In the genomic region with DNA sequence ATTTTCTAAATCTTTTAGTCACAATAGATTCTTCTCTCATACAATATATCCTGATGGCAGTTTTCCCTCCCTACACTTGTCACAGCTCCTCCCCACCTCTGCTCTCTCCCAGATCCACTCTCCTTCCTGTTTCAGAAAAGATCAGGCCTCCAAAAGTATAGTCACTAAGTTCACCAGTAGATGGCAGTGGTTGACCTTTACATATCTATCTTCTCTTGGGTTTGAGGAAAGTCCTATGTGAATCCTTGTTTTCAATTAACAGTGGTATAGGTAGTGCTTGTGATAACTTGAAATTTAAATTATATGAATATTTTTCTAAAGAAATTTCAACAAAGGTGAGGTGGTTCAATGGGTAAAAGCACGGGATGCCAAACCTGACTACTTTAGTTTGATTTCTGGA, we compare ENCODE assay signal across 8 mouse cellular contexts. TPM values are rescaled to one million over a fixed set of nuclear protein-coding genes. Genes with fewer than 3 reads are reported as not detected.
DNase-seq lines count a peak whose midpoint lies in the region; ATAC-seq lines count a peak whose summit lies in the region.

No protein-coding gene starts in this region.

- H3K9ac ChIP-seq in midbrain, embryonic 11.5 days (ENCODE audit: low read length): no peak overlapping the region
- no peak overlapping the region for H3K9ac ChIP-seq in midbrain, embryonic 16.5 days (ENCODE audit: low read depth, low read length)
- H3K9ac ChIP-seq in forebrain, embryonic 13.5 days: no peak overlapping the region

- H3K4me3 ChIP-seq in midbrain, embryonic 11.5 days (ENCODE audit: low read depth, low read length): no peak overlapping the region
- no peak overlapping the region for H3K4me3 ChIP-seq in midbrain, embryonic 16.5 days (ENCODE audit: low read depth, low read length)
- H3K4me3 ChIP-seq in forebrain, embryonic 13.5 days: no peak overlapping the region

- peak; percentile 16 to 34 for DNase-seq in cerebellum, postnatal 14 days
- DNase-seq in cerebellum, adult 9-11 months: no peak
- DNase-seq in midbrain, embryonic 11.5 days (ENCODE audit: low spot score, missing footprints): no peak
- peak; percentile 35 for DNase-seq in lung, postnatal 36 days
- DNase-seq in urinary bladder, postnatal 14 days (ENCODE audit: low spot score): no peak

- H3K4me2 ChIP-seq in midbrain, embryonic 11.5 days: no peak overlapping the region
- H3K4me2 ChIP-seq in midbrain, embryonic 16.5 days (ENCODE audit: low read length): no peak overlapping the region
- no peak overlapping the region for H3K4me2 ChIP-seq in forebrain, embryonic 13.5 days

- no peaks in the 10 kb centered on the region for H3K36me3 ChIP-seq in midbrain, embryonic 11.5 days (ENCODE audit: control insufficient read depth, insufficient read depth, low read length)
- H3K36me3 ChIP-seq in midbrain, embryonic 16.5 days (ENCODE audit: control insufficient read depth, insufficient read depth, low read length): no peaks in the 10 kb centered on the region
- H3K36me3 ChIP-seq in forebrain, embryonic 13.5 days (ENCODE audit: poor library complexity, severe bottlenecking): no peaks in the 10 kb centered on the region

- peak; percentile 77 for ATAC-seq in midbrain, embryonic 11.5 days (ENCODE audit: low FRiP score)
- ATAC-seq in midbrain, embryonic 16.5 days: no peak; the same call in 1 of the 2 replicates
- ATAC-seq in forebrain, embryonic 13.5 days: peak; percentile 75; the same call in 1 of the 2 replicates
- no peak for ATAC-seq in inflammation-experienced regulatory T-cells, adult 6 months

- WGBS in midbrain, embryonic 11.5 days: 53% methylated on average over 1 of the region's 1 CpGs
- 81% methylated on average over 1 of the region's 1 CpGs for WGBS in midbrain, embryonic 16.5 days
- 91% methylated on average over 1 of the region's 1 CpGs for WGBS in forebrain, embryonic 13.5 days

- H3K27ac ChIP-seq in midbrain, embryonic 11.5 days (ENCODE audit: low read depth, low read length): no peak overlapping the region
- no peak overlapping the region for H3K27ac ChIP-seq in midbrain, embryonic 16.5 days (ENCODE audit: low read length)
- no peak overlapping the region for H3K27ac ChIP-seq in forebrain, embryonic 13.5 days

- no peaks in the 10 kb centered on the region for H3K9me3 ChIP-seq in midbrain, embryonic 11.5 days (ENCODE audit: control insufficient read depth, low read length)
- no peaks in the 10 kb centered on the region for H3K9me3 ChIP-seq in midbrain, embryonic 16.5 days (replicated peaks; ENCODE audit: control insufficient read depth, low read length, poor library complexity, severe bottlenecking)
- no peaks in the 10 kb centered on the region for H3K9me3 ChIP-seq in forebrain, embryonic 13.5 days (replicated peaks)

- no peaks in the 10 kb centered on the region for H3K27me3 ChIP-seq in midbrain, embryonic 11.5 days (ENCODE audit: control insufficient read depth, insufficient read depth, low read length)
- no peaks in the 10 kb centered on the region for H3K27me3 ChIP-seq in midbrain, embryonic 16.5 days (ENCODE audit: control insufficient read depth, insufficient read depth, low read depth, low read length)
- no peaks in the 10 kb centered on the region for H3K27me3 ChIP-seq in forebrain, embryonic 13.5 days

- H3K4me1 ChIP-seq in midbrain, embryonic 11.5 days (ENCODE audit: control insufficient read depth, insufficient read depth, low read length): no peaks in the 10 kb centered on the region
- no peaks in the 10 kb centered on the region for H3K4me1 ChIP-seq in midbrain, embryonic 16.5 days (ENCODE audit: control insufficient read depth, insufficient read depth, low read length)
- no peaks in the 10 kb centered on the region for H3K4me1 ChIP-seq in forebrain, embryonic 13.5 days

RNA-seq across cellular contexts. Expression of a gene that starts 29.7 kb away (rescaled TPM):
- polyA plus RNA-seq in midbrain, embryonic 11.5 days (2014; fragmentation: Nextera tagmentation; extraction: Ambion mirVana): not detected in 2 replicates
- not detected in 2 replicates for polyA plus RNA-seq in midbrain, embryonic 16.5 days (2015; fragmentation: Nextera tagmentation; extraction: Ambion mirVana)
- polyA plus RNA-seq in forebrain, embryonic 13.5 days (2015; fragmentation: Nextera tagmentation; extraction: Ambion mirVana): not detected in 2 replicates
- not detected for polyA plus RNA-seq in inflammation-experienced regulatory T-cells, adult 6 months (2017; shearing (Covaris generic))

Comparison
In these comparisons a context has a peak if more than half of its experiments do, and no peak if none do; other contexts are left out.
1. DNase-seq: peak in cerebellum, postnatal 14 days (2 of 2) and lung, postnatal 36 days (single experiment); none in cerebellum, adult 9-11 months (single experiment), midbrain, embryonic 11.5 days (single experiment) and urinary bladder, postnatal 14 days (single experiment).
2. ATAC-seq: peak in midbrain, embryonic 11.5 days (single experiment) and forebrain, embryonic 13.5 days (single experiment); none in midbrain, embryonic 16.5 days (single experiment) and inflammation-experienced regulatory T-cells, adult 6 months (single experiment).